Mouse (Mus musculus): Measurements from ENCODE around the gene Zfp882.

GRCm38 (mm10) chr8:71927779-71928178, 19.4 kb downstream of the Zfp882 start:
- TF ChIP-seq CTCF (IDR thresholded peaks at IDR 0.05; ENCODE audit: low read depth) (no peak), EP300 (IDR thresholded peaks at IDR 0.05; ENCODE audit: low read depth) (no peak)

Measured in heart, postnatal 0 days (tissue).